Mouse (Mus musculus) liver, adult 2 months (tissue): ENCODE results near the gene Cpne6.

ENCODE experiments used
- CTCF ChIP-seq: fragments of 200-500 bp; IDR thresholded peaks from 2 replicates; pipeline ENCODE4 v1.5.1; 2011; ENCODE audit warnings: low read depth, low read length, control low read depth
- POLR2A ChIP-seq: fragments of 200-500 bp; IDR thresholded peaks from 2 replicates; pipeline ENCODE4 v1.6.1; 2011; ENCODE audit warnings: low read length, control low read depth; ENCODE audit not compliant: insufficient read depth; ENCODE audit errors: extremely low read depth

DNA sequence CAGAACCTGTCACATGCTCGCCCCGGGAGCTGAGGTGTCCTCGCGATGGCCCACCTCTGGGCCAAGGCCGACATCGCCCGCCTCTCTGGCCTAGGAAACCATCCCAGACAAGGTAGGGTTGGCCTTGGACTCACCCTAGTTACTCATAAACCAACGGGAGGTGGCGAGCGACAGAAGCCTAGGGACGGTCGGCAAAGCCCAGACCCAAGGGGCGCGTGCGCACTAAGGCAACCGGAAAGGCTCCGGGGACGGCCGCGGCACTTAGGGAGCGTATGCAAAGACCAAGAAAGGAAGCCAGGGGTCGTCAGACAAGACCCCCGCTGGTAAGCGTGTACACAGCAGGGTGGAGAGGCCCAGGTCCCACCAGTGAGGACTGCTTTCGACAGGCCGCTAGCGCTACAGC lies 49.6 kb downstream of the Cpne6 start, which contains the start of gene Dcaf11:
- TF ChIP-seq CTCF (peak; percentile 12; the same call in 1 of the 2 replicates), POLR2A (peak; percentile 53)
